Mouse (Mus musculus) liver, adult 2 months (tissue): ENCODE results near the gene Gstm4.

Experiments
- CTCF ChIP-seq: fragments of 200-500 bp; IDR thresholded peaks from 2 replicates; pipeline ENCODE4 v1.5.1; 2011; ENCODE audit warnings: low read depth, low read length, control low read depth
- POLR2A ChIP-seq: fragments of 200-500 bp; IDR thresholded peaks from 2 replicates; pipeline ENCODE4 v1.6.1; 2011; ENCODE audit warnings: low read length, control low read depth; ENCODE audit not compliant: insufficient read depth; ENCODE audit errors: extremely low read depth

DNA sequence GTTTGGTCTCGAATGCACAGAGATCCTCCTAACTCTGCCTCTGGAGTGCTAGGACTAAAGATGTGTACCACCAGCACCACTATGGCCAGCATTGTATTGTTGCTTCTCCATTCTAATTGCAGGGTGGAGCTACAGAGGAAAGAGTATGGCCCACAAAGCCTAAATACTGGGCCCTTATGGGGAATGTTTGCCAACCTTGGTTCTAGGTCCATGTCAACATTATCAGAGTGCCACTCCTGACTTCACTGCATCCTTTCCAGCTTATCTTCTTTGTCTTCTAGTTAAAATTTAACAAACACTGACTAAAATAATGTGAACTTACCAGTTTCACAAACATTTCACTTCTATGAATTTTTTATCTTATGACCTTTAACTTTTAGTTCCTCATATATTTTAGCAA is 18.1 kb downstream of the Gstm4 start:
- TF ChIP-seq CTCF (no peak), POLR2A (no peak)
